Mouse (Mus musculus): Measurements from ENCODE around the gene H13. TPM values are rescaled to one million over a fixed set of nuclear protein-coding genes. Genes with fewer than 3 reads are reported as not detected.
A peak's percentile ranks its signal among the peaks of the same experiment; 100 is the strongest.
"Not testable (repeated sequence)": the region's sequence is repeated elsewhere in the genome, so short reads cannot be mapped to it uniquely, and the experiment has no call there.

Gene H13
- polyA plus RNA-seq, 1 experiment from 2014 or later = 129 TPM

- H3K9me3 ChIP-seq = no peaks in the 10 kb centered on the region
These were observed 35.0 kb upstream of the H13 start for GRCm38 (mm10) chr2:152634311-152634710.

GRCm38 (mm10) chr2:152636246-152637005 lies 32.8 kb upstream of the H13 start:
- ATAC-seq (ENCODE audit: insufficient number of reproducible peaks, insufficient read depth, low FRiP score, low TSS enrichment) = no peak
- Histone ChIP-seq H3K9ac (no peak overlapping the region), H3K9me3 (no peaks in the 10 kb centered on the region), H3K4me3 (no peak overlapping the region), H3K36me3 (no peaks in the 10 kb centered on the region), H3K4me1 (peaks cover 8% of the 10 kb centered on the region; the same call in 1 of the 2 replicates), H3K27me3 (0 out of 2 replicates have a peak, but pooled peaks cover 3% of the 10 kb centered on the region), H3K27ac (no peak overlapping the region), H3K4me2 (replicated peaks) (no peak overlapping the region)
- WGBS = 76% methylated on average over 23 of the region's 23 CpGs

More at GRCm38 (mm10) chr2:152634311-152634710, 35.0 kb upstream of the H13 start:
- ATAC-seq (ENCODE audit: insufficient number of reproducible peaks, insufficient read depth, low FRiP score, low TSS enrichment) = no peak
- no peak overlapping the region for H3K27ac ChIP-seq
- H3K9ac ChIP-seq = no peak overlapping the region
- 74% methylated on average over 29 of the region's 29 CpGs for WGBS
- H3K36me3 ChIP-seq = no peaks in the 10 kb centered on the region
- no peak overlapping the region for H3K4me2 ChIP-seq (replicated peaks)
- H3K27me3 ChIP-seq = peaks cover 7% of the 10 kb centered on the region; the same call in 1 of the 2 replicates
- no peaks in the 10 kb centered on the region for H3K4me1 ChIP-seq
- H3K4me3 ChIP-seq = no peak overlapping the region

- Histone ChIP-seq H3K9me3 (no peaks in the 10 kb centered on the region), H3K4me2 (replicated peaks) (no peak overlapping the region), H3K4me3 (no peak overlapping the region), H3K27ac (no peak overlapping the region), H3K36me3 (no peaks in the 10 kb centered on the region), H3K9ac (no peak overlapping the region), H3K27me3 (0 out of 2 replicates have a peak, but pooled peaks cover 3% of the 10 kb centered on the region), H3K4me1 (peaks cover 8% of the 10 kb centered on the region; the same call in 1 of the 2 replicates)
- 87% methylated on average over 6 of the region's 6 CpGs for WGBS
- no peak for ATAC-seq (ENCODE audit: insufficient number of reproducible peaks, insufficient read depth, low FRiP score, low TSS enrichment)
These were observed 32.3 kb upstream of the H13 start for GRCm38 (mm10) chr2:152637006-152637322.

- Histone ChIP-seq H3K4me2 (replicated peaks) (no peak overlapping the region), H3K4me1 (peaks cover 8% of the 10 kb centered on the region; the same call in 1 of the 2 replicates), H3K27ac (no peak overlapping the region), H3K4me3 (no peak overlapping the region), H3K9ac (no peak overlapping the region), H3K9me3 (no peaks in the 10 kb centered on the region), H3K36me3 (no peaks in the 10 kb centered on the region), H3K27me3 (0 out of 2 replicates have a peak, but pooled peaks cover 3% of the 10 kb centered on the region)
- no peak for ATAC-seq (ENCODE audit: insufficient number of reproducible peaks, insufficient read depth, low FRiP score, low TSS enrichment)
- WGBS = 85% methylated on average over 4 of the region's 4 CpGs
These were observed 31.9 kb upstream of the H13 start for GRCm38 (mm10) chr2:152637381-152637780.

- Histone ChIP-seq H3K9ac (no peak overlapping the region), H3K27ac (no peak overlapping the region), H3K27me3 (0 out of 2 replicates have a peak, but pooled peaks cover 3% of the 10 kb centered on the region), H3K9me3 (no peaks in the 10 kb centered on the region), H3K4me3 (no peak overlapping the region), H3K4me2 (replicated peaks) (no peak overlapping the region), H3K4me1 (peaks cover 8% of the 10 kb centered on the region; the same call in 1 of the 2 replicates), H3K36me3 (no peaks in the 10 kb centered on the region)
- ATAC-seq (ENCODE audit: insufficient number of reproducible peaks, insufficient read depth, low FRiP score, low TSS enrichment) = no peak
- WGBS = 48% methylated on average over 6 of the region's 6 CpGs
These were observed 30.4 kb upstream of the H13 start for GRCm38 (mm10) chr2:152638865-152639264.

- no peak overlapping the region for H3K4me3 ChIP-seq
- H3K4me1 ChIP-seq = peaks cover 8% of the 10 kb centered on the region; the same call in 1 of the 2 replicates
- H3K4me2 ChIP-seq (replicated peaks) = no peak overlapping the region
- WGBS = 18% methylated on average over 11 of the region's 11 CpGs
- H3K27me3 ChIP-seq = no peaks in the 10 kb centered on the region
- no peak overlapping the region for H3K9ac ChIP-seq
- ATAC-seq (ENCODE audit: insufficient number of reproducible peaks, insufficient read depth, low FRiP score, low TSS enrichment) = peak; percentile 47; the same call in 1 of the 2 replicates
- no peaks in the 10 kb centered on the region for H3K36me3 ChIP-seq
- H3K27ac ChIP-seq = no peak overlapping the region
- H3K9me3 ChIP-seq = no peaks in the 10 kb centered on the region
These were observed 29.7 kb upstream of the H13 start for GRCm38 (mm10) chr2:152639406-152640113.

- Histone ChIP-seq H3K27ac (no peak overlapping the region), H3K4me3 (no peak overlapping the region), H3K9ac (no peak overlapping the region), H3K36me3 (no peaks in the 10 kb centered on the region), H3K4me2 (replicated peaks) (no peak overlapping the region), H3K27me3 (no peaks in the 10 kb centered on the region), H3K9me3 (no peaks in the 10 kb centered on the region), H3K4me1 (0 out of 2 replicates have a peak, but pooled peaks cover 3% of the 10 kb centered on the region)
- 57% methylated on average over 10 of the region's 10 CpGs for WGBS
- no peak for ATAC-seq (ENCODE audit: insufficient number of reproducible peaks, insufficient read depth, low FRiP score, low TSS enrichment)
These were observed 16.2 kb upstream of the H13 start for GRCm38 (mm10) chr2:152652901-152653620.

GRCm38 (mm10) chr2:152653874-152654715 lies 15.2 kb upstream of the H13 start:
- no peak for ATAC-seq (ENCODE audit: insufficient number of reproducible peaks, insufficient read depth, low FRiP score, low TSS enrichment)
- WGBS = 53% methylated on average over 14 of the region's 14 CpGs
- H3K9me3 ChIP-seq = no peaks in the 10 kb centered on the region
- no peak overlapping the region for H3K4me2 ChIP-seq (replicated peaks)
- H3K27me3 ChIP-seq = no peaks in the 10 kb centered on the region
- H3K36me3 ChIP-seq = no peaks in the 10 kb centered on the region
- H3K4me1 ChIP-seq = 0 out of 2 replicates have a peak, but pooled peaks cover 3% of the 10 kb centered on the region
- H3K4me3 ChIP-seq = no peak overlapping the region
- H3K9ac ChIP-seq = no peak overlapping the region
- H3K27ac ChIP-seq = no peak overlapping the region

- no peaks in the 10 kb centered on the region for H3K27me3 ChIP-seq
- ATAC-seq (ENCODE audit: insufficient number of reproducible peaks, insufficient read depth, low FRiP score, low TSS enrichment) = no peak
- no peak overlapping the region for H3K9ac ChIP-seq
- no peak overlapping the region for H3K4me2 ChIP-seq (replicated peaks)
- H3K4me1 ChIP-seq = 0 out of 2 replicates have a peak, but pooled peaks cover 3% of the 10 kb centered on the region
- no peaks in the 10 kb centered on the region for H3K36me3 ChIP-seq
- H3K4me3 ChIP-seq = no peak overlapping the region
- WGBS = 61% methylated on average over 10 of the region's 10 CpGs
- H3K27ac ChIP-seq = no peak overlapping the region
- H3K9me3 ChIP-seq = no peaks in the 10 kb centered on the region
These were observed 11.9 kb upstream of the H13 start for GRCm38 (mm10) chr2:152657398-152657797.

GRCm38 (mm10) chr2:152661163-152661562 lies 8.1 kb upstream of the H13 start:
- no peak for ATAC-seq (ENCODE audit: insufficient number of reproducible peaks, insufficient read depth, low FRiP score, low TSS enrichment)
- Histone ChIP-seq H3K4me3 (no peak overlapping the region), H3K4me1 (no peaks in the 10 kb centered on the region), H3K4me2 (replicated peaks) (no peak overlapping the region), H3K9me3 (no peaks in the 10 kb centered on the region), H3K36me3 (no peaks in the 10 kb centered on the region), H3K9ac (no peak overlapping the region), H3K27ac (no peak overlapping the region), H3K27me3 (no peaks in the 10 kb centered on the region)
- 81% methylated on average over 6 of the region's 6 CpGs for WGBS

- WGBS = 71% methylated on average over 3 of the region's 3 CpGs
- ATAC-seq (ENCODE audit: insufficient number of reproducible peaks, insufficient read depth, low FRiP score, low TSS enrichment); H3K9me3 ChIP-seq: not testable (repeated sequence)
These were observed 3.1 kb upstream of the H13 start for GRCm38 (mm10) chr2:152666191-152666590.

More at GRCm38 (mm10) chr2:152666191-152666590, 3.1 kb upstream of the H13 start:
- not testable (repeated sequence) for H3K4me2 ChIP-seq (replicated peaks); H3K27me3 ChIP-seq; H3K4me1 ChIP-seq; H3K27ac ChIP-seq; H3K9ac ChIP-seq; H3K4me3 ChIP-seq; H3K36me3 ChIP-seq
